Mouse (Mus musculus) Muller cell, postnatal 12 days (primary cell): ENCODE data around the gene Lemd1.

Experiments
- DNase-seq: peaks from one replicate; pipeline ENCODE4 v3.0.0-alpha.2; 2015; ENCODE audit errors: inconsistent ontology term

Gene Lemd1

DNA sequence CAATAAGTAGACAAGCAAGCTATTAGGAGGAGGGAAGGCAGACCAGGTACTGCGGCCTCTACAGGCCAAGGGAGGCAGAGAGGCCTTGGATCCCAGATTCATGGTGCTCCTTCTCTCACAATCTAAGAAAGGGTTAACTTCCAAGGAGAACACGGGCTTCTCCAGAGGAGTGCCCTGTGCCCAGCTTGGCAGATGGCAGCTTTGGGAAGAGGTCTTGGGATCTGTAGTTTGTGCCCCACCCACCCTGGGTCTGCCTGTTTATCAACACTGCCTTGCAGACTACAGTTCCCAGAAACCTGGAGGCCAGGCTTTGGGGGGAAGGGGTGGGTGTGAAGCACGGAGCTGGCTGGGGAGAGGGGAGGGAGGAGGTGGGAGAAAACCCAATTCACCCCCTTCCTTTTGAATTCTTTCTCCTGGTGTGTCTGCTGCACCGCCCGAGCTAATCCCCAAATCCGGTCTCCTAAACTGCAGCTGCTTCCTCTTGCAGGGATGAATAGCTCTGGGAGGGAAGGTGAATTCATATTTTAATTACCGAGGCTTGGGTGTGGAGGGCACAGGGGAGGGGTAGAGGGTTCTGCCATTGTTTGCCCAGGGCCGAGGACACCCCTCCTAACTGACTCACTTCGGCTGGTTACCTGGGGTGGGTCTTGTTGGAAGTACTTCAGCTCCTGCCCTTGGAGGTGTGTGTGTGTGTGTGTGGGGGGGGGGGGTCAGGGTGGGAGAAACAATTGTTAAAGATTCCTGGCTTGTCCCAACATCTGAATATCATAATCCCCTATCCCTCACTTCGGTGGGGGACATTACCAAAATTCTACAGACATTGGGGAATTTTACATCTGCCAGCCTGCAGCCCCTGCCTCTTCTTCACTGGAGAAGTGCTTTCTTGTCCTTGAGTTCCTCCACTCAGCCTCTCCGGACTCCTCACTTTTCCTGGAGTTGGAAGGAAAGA is 9.6 kb downstream of the Lemd1 start:
- no peak for DNase-seq

DNA sequence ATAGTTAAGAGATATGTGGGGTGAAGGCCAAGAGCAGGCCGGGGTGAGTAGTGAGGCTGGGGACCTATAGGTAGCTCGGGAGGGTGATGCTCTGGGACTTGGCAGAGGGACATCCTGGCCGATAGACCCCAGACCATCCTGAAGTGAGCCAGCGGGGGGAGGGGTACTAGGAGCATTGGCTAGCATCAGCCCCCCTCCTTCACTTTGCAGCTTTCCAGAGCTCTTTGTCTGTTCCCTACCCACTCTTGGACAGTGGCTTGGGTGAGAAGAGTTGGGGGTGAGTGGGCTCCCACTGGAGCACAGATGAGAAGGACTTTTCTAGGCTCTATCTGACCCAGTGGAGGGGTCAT is 10.3 kb downstream of the Lemd1 start:
- no peak for DNase-seq

DNA sequence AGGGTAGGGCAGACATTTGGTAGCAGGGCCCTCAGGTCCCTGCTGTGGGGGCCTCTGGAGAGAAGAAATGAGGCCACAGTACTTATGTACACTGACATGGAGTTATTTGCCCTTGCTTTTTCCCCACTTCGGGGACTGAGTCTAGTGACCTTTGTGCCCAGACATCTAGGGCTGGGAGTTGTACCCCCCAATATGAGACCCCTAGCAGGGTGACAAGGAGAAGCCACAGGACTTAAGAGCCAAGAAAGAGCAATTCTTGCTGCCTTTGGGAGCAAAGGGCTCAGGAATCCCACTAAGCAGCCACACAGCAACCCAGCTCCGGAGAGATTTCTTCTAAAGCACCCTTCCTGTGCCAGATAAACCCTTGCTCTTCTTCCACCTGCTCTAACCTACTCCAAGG is 10.7 kb downstream of the Lemd1 start:
- DNase-seq, result no peak

DNA sequence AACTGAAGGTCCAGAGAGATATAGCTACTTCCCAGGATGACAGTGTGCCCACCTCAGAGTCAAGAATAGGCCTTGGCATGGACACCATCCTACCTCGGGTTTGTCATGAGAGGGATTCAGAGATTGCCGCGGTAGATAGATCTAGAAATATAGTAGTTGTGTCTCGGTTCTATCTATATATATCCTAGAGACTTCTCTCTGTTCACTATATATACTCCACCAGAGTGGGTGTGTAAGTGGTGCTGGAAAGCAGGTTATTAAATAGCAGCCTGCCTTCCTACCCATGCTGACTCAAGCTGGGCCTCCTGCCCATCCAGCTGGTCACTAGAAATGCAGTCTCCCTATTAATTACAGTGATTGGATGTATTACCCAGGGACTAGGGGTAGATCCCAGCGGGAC is 11.5 kb downstream of the Lemd1 start:
- no peak for DNase-seq

DNA sequence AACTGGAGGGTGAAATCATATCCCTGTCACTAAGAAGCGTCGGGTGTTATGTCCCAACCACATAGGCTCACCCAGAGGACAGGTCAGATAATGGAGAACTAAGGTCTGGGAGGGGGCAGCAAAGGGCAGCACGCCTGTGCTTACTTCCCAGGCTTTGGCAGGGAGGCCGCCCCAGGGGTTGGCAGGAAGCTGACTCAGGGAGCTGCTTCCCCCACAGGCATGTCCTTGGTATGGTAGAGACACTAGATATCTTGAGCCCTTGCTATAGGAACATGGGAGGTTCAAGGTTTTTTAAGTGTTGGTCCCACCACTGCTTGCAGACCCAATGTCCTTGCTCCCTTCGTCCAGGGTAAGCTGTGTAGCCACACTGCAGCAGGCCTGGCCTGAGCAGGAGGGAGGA is 14.7 kb downstream of the Lemd1 start:
- no peak for DNase-seq

DNA sequence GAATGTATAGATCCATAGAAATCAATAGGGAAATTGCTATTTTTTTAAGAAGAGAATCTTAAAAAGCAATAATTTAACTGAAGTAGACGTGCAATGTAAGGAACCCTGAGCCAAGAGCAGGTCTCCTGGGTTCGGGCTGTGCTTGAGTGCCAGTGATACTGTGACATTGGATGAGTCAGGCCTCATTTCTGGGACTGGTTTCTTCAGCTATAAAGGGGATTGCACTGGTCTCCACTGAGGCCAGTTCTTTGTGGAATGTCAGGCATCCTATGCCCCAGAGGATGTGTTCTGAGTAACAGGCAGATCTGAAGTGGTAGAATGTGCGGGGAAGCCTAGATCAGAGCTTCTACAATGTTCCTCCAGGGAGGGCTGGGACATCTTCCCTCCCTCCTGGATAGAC is 15.6 kb downstream of the Lemd1 start:
- peak; percentile 71 for DNase-seq

DNA sequence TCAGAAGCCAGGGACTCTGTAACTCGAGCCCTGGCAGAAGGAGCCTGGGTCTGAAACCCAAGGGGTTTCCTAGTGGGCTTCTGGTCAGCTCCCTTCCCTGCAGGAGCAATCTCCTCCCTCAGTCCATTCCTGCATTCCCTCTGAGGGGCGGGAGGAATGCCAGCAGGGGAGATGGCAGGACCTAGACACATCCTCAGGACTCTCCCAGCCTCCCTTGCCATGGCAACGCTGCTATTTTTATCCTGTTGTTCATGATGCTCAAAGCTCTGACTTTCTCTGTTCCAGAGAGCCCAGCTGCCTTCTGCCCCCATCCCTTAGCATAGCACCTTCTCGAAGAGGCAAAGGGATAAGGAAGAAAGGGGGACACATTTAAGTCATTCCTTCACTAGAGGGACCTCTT is 16.9 kb downstream of the Lemd1 start:
- DNase-seq, result peak; percentile 79

DNA sequence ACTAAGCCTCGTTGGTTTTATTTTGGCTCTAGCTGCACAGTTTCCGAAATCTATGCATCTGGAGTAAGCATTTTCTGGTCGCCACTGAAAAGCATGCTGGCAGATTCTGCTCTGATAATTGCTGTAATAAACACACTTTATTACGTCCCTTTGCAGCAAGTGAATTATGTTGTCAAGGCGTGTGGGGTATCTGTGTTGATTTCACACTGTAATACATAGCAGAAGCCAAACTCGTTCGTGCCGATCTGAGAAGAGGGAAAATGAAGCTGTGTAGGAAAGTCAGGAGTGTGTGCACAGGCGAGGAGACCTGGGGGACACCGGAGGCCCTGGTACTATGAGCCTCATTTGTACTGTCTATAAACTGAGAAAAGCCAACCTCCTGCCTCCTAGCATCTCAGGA is 18.2 kb downstream of the Lemd1 start:
- DNase-seq, result no peak

DNA sequence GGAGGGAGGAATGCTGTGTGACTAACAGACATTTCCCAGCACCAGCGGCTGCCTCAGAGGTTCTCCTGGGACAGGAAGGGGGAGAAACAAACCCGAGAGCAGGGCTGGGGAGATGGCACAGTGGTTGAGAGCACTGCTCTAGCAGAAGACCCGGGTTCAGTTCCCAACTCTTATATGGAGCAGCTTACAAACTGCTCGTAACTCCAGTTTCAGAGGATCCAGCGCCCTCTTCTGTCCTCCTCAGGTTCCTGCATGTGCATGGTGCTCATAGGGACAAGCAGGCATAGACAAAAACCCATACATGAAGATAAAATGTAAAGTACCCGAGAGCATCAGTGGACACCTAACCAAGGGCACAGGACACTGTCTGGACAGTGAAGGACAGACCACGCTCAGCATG is 19.7 kb downstream of the Lemd1 start:
- no peak for DNase-seq

DNA sequence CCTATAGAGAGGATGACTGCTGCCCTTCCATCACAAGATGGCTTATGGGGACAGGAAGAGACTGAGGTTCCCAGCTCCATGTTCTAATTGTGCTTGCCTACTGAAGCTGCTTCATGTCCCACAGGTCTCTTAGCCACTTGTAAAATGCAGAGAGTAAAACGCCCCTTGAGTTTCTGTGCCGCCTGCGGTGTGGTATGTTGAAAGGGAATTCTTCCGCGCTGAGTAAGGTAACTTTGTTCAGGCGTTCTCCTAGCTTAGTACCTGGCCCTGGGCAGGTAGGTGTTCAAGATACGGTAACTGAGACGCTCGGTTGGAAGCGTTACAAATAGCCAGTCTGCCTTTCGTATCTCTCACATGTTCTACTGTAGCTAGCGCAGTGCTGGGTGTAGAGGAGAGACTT is 20.4 kb downstream of the Lemd1 start:
- DNase-seq, result no peak

DNA sequence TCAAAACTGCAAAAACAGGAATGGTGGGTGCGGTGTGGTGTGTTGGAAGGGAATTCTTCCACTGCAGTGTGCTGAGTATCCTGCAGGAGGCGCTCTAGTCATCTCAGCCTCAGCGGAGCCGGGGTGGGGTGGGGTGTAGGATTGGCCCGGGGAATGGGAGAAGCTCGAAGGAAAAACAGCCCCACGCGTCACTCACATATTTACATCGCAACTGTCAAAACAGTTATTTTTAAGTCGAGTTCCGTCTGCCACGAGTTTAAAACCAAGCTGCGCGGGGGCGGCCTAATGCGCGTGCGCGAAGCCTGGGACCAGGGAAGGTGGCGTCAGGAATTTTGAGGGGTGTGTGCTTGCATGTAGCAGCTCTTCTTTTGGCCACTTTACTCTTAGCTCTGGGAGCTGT is 21.0 kb downstream of the Lemd1 start:
- peak; percentile 49 for DNase-seq

DNA sequence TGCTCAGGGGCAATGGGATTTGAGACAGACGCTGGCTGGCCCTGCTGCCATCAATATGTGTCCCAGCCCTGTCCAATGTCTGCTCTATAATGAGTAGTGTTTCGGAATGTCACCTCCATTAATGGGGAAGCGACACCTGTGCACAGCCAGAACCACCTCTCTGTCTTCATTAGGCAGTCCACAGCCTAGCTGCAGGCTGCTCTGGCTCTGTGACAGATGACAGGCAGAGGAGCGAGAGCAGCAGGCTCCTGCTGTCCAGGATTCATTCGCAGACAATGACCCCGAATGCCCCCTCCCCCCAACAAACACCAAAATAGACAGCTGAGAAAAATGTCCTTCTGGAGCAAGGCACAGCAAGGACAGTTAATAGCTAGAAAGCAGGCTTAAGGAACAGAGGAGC is 21.8 kb downstream of the Lemd1 start:
- DNase-seq, result peak; percentile 39

DNA sequence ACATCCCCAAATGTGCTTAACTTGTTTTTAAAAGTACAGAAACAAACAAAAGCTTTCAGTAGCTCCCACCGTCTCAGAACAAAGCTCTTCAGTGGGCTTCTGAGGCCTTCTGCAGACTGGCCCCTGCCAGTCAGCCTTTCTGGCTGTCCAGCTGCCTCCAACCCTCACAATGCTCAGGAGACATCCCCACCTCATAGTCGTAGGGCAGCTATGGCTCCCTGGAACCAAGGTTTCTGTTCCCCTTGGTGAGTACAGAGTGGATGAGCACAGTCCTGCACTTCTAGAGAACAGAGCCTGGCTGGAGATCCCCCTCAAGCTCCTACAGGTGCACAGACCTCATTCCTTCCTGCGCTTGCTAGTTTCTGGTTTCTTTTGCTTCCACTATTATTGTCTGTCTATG is 25.0 kb downstream of the Lemd1 start:
- no peak for DNase-seq

DNA sequence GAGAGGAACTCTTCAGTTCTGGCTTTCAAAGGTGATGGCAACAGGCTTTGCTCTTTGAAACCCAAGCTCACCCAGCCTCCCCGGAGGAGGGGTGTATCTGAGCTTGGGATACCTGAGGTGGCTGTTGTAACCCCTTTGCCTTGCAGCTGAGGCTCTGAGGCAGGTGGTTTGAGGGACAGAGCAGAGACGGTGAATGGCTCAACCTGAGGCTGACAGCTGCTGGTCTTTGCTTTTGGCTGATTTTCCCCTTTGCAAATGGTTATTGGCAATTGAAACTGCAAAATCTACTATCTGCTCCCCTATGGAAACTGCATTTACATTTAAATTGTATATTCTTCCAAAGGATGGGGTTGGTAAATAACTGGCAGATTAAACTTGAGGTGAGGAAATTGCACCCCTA is 30.4 kb downstream of the Lemd1 start:
- DNase-seq, result no peak

DNA sequence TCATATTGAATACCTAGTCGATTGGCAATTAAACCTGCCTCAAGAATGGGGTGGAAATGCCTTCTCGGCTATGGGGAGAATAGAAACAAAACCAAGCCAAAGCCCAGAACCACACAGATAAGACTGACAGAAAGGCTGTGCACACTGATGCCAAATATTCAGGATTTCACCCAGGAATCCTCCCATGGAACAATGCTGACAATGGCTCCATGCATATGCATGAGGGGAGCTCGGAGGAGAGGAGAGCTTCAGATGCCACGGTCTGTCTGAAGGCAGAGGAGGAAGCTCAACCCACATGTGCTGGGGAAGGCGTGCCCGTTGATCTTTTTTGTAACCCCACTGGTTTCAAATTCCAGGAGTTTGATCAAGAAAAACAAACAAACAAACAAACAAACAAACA is 30.9 kb downstream of the Lemd1 start:
- DNase-seq, result peak; percentile 31

DNA sequence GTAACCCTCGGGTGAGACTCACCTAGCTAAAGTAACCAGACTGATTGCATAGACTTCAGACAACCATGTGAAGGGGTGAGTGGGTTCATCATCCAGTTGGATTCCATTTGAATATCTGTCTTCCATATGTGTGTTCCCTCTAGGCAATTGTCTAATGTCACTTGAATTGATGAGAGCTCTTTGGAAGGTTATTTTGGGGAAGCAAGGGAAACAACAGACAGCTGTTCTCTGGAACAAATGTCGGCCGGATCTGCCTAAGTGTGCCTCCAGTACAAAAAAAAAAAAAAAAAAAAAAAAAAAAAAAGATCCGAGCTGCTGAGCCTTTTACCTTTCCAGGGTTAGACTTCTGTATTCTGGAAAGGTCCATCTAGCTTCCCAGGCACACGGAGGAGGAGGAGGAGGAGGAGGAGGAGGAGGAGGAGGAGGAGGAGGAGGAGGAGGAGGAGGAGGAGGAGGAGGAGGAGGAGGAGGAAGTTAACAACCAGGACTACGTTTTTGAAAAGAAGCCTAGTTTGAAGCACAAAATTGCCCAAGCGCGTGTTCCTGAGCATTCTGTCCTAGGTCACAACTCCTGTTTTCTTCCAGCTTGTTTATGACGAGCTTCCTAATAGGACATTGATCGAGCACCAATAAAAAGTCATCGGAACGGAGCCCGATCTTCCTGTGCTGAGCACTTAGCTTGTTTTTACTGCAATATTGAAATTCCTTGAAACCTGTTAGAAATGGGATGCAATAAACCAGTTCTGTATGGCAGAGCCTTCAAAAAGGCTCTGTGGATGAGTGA is 35.3 kb downstream of the Lemd1 start:
- no peak for DNase-seq

DNA sequence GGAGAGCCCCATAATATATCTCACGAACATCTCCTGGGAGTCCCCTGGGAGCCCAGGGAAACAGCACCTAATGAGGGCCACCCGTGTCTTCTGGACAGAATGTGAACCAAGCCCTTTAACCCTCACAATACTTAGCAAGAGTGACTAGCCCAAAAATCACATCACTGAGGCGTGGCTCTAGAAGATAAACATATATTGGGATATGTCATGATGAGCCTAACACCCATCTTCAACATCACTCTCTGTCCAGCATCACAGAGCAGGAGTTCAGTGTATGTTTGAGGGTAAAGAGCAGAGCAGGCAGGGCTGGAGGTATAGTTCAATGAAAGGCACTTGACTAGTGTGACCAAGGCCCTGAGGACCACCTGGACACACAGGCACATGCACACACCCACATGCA is 38.4 kb downstream of the Lemd1 start, which contains the start of gene Gm10188:
TSS of gene Gm10188 (minus strand) at position 101 of the 400 bp plus-strand sequence.
- no peak for DNase-seq

DNA sequence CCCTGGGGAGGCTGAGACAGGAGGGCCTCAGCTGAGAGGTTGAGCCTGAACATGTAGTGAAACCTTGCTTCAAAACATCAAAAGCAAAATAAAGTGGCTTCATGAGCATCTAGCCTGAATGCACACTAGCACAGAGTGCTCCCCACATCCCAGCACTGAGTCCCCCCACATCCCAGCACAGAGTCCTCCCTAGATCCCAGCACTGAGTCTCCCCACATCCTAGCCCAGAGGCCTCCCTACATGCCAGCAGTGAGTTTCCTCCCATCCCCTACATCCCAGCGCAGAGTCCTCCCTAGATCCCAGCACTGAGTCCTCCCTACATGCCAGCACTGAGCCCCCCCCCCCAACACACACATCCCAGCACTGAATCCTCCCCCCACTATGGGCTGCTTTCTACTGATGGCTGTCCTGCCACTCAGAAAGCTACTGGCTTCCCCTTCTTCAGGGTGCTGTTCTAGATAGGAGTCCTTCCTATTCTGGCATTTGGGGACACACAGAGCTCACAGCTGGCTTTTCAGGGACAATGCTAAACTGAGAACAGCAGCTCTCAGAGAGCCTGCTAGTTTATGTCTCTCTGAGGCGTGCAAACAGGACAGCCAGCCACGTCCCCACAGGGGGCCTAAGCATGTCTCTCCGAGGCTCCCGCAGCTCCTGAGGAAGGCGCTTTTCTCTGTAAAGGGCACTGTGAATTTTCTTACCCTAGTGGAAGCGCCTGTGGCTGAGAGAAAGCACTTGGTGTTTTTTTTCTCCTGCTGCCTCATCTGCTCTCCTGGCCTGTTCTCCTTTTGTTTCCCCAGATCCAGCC is 40.4 kb downstream of the Lemd1 start:
- DNase-seq, result no peak

DNA sequence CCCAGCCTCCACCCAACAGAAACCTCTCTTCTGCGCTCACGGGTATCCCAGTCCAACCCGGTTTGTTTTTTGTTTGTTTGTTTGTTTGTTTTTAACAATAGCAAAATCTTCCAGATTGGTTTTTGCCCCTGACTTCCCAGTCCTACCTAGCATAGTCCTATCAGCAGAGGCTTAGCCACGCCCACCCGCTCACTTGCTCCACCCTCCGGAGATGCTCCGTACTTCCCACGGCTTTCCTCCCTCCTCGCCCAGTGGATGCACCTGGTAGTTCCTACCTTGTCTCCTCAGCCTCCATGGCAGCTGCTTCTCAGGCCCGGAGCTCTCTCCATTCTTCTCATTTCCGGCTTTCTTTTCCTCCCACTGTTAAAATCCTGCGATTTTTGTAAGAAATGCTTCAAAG is 42.3 kb downstream of the Lemd1 start:
- no peak for DNase-seq

DNA sequence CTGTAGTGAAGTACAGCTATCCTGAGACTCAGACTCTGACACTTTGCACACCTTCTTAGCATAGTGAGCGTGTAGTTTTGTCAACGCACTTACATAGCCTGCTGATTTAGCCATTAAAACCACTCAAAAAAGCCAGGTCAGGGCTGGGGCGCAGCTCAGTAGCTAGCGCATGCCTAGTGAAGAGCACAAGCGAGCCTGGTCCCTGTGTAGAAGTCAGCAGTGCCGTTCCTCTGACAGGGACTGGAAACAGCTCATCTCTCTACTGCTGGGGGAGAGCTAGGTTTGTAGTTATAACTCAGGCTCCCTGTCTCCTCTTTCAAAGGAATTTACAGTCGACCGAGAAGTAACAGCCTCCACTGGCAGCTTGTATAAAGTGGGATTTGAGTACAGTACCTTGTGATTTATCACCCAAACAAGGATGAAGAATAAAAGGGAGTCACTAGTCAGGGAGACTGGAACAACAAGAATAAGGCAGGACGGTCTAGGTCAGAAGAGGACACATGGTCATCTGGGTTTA is 43.6 kb downstream of the Lemd1 start:
- DNase-seq, result no peak

DNA sequence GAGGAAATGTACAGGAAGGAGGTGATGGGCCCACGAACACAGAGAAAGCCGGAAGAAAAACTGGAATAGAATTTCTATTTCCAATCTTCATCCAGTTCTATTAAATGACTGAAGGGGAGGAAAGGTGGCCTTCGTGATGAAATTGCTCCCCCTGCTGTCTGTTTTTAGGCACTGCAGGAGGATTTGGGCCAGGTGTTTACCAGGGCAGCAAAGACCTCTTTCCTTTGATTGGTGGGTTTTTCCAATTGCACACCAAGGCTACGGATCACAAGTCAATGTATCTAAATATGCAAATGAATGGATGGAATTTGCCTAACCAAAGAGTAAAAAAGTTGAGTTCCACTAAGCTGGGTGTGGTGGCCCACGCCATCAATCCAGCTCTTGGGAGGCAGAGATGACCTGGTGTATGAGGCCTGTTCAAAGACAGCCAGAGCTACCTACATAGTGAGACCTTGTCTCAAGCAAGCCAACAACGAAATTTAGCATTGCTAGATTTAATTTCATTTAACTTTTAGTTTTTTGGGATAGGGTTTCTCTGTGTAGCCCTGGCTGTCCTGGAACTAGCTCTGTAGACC is 46.4 kb downstream of the Lemd1 start:
- DNase-seq, result peak; percentile 42

DNA sequence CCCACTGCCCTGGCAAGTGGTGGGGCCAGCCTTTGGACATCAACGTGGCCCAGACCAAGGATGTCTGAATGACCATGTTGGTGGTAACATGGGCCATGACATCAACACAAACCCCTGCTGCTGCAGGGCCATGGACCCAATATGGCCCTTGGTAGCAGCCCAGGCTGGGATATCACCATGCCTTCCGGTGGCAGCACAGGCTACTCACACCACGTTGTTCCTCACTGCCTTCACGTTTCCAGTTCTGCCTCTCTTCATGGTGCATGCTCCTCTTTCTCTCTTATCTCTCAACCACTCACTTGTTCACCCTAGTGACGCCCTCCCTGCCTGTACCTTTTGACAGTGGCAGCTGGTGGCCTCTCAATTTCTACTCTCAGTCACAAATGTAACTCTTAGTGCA is 53.8 kb downstream of the Lemd1 start:
- DNase-seq, result no peak
